Mouse (Mus musculus) testis, adult 2 months (tissue): ENCODE data around the gene Rps6ka1. TPM values are rescaled to one million over a fixed set of nuclear protein-coding genes. Genes with fewer than 3 reads are reported as not detected.

Experiments used
- H3K27ac ChIP-seq: fragments of 200-500 bp; 2 replicates; pipeline ENCODE4 v1.5.1; 2012; ENCODE audit warnings: low read depth, low read length; ENCODE audit not compliant: control insufficient read depth, insufficient read depth
- H3K27me3 ChIP-seq: fragments of 200-500 bp; 2 replicates; pipeline ENCODE4 v1.6.1; 2012; ENCODE audit warnings: mild to moderate bottlenecking, low read length, moderate library complexity; ENCODE audit not compliant: control insufficient read depth, insufficient read depth
- H3K36me3 ChIP-seq: fragments of 200-500 bp; 2 replicates; pipeline ENCODE4 v1.6.1; 2012; ENCODE audit warnings: mild to moderate bottlenecking, low read length; ENCODE audit not compliant: control insufficient read depth, insufficient read depth
- H3K4me1 ChIP-seq: fragments of 200-500 bp; 2 replicates; pipeline ENCODE4 v1.6.1; 2012; ENCODE audit warnings: low read length; ENCODE audit not compliant: control insufficient read depth, insufficient read depth
- H3K4me3 ChIP-seq: fragments of 200-500 bp; 2 replicates; pipeline ENCODE4 v1.5.1; 2012; ENCODE audit warnings: low read depth, mild to moderate bottlenecking, low read length, moderate library complexity, mixed read lengths; ENCODE audit not compliant: control insufficient read depth
- CTCF ChIP-seq: fragments of 200-500 bp; IDR thresholded peaks from 2 replicates; pipeline ENCODE4 v1.5.1; 2012; ENCODE audit warnings: low read depth, mild to moderate bottlenecking, inconsistent platforms, low read length, moderate library complexity; ENCODE audit not compliant: control insufficient read depth, insufficient read depth, insufficient replicate concordance
- POLR2A ChIP-seq: fragments of 200-500 bp; IDR thresholded peaks from 2 replicates; pipeline ENCODE4 v1.6.1; 2012; ENCODE audit warnings: low read depth, mild to moderate bottlenecking, inconsistent platforms, low read length, moderate library complexity; ENCODE audit not compliant: control insufficient read depth
- polyA plus RNA-seq: library from polyadenylated mRNA; depleted of rRNA; stranded (reverse); fragments of >200 nt; gene quantifications from 2 replicates; pipeline ENCODE4 v1.2.3, GENCODE M21; 2012

Rps6ka1 gene
- polyA plus RNA-seq, 1 experiment = 54.8 TPM

DNA sequence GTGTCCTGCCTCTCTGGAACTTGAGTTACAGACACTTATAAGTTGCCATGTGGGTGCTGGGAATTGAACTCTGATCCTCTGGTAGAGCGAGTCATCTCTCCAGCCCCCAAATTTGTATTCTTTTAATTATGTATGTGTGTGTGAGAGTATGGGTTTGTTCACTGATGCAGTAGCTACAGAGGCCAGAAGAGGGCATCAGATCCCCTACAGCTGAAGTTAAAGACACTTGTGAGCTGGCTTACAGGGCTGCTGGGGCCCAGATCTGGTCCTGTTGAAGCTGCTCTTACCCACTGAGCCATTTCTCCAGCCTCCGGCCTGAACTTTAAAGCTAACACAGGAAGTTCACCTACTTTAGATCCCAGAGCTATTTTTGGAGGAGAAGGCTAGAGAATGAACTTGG lies 14.9 kb upstream of the Rps6ka1 start:
- Histone ChIP-seq H3K4me3 (no peak overlapping the region), H3K27ac (no peak overlapping the region), H3K36me3 (no peaks in the 10 kb centered on the region), H3K27me3 (no peaks in the 10 kb centered on the region), H3K4me1 (no peaks in the 10 kb centered on the region)
- TF ChIP-seq POLR2A (no peak), CTCF (no peak)

DNA sequence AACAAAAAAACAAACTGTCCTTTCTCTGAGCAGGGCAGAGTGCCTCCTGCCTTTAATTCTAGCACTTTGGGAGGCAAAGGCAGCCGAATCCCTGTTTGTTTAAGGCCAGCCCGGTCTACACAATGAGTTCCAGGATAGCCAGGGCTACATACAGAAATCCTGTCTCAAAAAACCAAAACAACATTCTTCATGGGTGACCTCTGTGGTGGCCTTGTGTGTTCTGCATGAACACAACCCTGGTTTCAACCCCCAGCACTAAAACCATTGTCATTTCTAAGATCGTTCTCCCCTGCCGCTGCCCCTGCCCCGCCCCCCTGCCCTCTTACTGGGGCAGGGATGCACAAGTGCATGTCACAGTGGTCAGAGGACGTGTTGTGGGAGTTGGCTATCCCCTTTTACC lies 13.3 kb upstream of the Rps6ka1 start:
- H3K36me3 ChIP-seq = no peaks in the 10 kb centered on the region
- no peak overlapping the region for H3K4me3 ChIP-seq
- no peak overlapping the region for H3K27ac ChIP-seq
- H3K27me3 ChIP-seq = no peaks in the 10 kb centered on the region
- no peak for TF ChIP-seq POLR2A
- no peak for TF ChIP-seq CTCF
- H3K4me1 ChIP-seq = no peaks in the 10 kb centered on the region

DNA sequence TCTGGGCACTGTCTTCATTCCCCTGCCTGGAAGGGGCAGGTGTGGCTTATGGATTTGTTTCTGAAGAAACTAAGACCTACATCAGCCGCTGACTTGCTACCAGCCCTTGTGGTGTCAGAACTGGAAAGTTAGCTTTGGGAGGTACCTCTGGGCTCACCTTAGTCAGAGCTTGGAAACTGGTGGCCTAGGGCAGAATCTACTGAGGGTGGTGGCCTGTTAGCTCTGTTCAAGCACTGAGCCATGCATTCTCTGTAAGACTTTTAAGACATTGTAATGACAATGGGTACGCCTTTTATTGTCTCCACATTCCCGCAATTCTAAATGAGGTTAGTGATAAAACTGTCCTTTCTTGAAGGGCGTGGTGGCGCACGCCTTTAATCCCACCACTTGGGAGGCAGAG lies 12.8 kb upstream of the Rps6ka1 start:
- H3K4me1 ChIP-seq = no peaks in the 10 kb centered on the region
- H3K27me3 ChIP-seq = no peaks in the 10 kb centered on the region
- no peak for TF ChIP-seq POLR2A
- TF ChIP-seq CTCF = no peak
- no peak overlapping the region for H3K4me3 ChIP-seq
- H3K27ac ChIP-seq = no peak overlapping the region
- H3K36me3 ChIP-seq = no peaks in the 10 kb centered on the region

GRCm38 (mm10) chr4:133899241-133899800 lies 11.7 kb upstream of the Rps6ka1 start:
- no peaks in the 10 kb centered on the region for H3K27me3 ChIP-seq
- no peak overlapping the region for H3K4me3 ChIP-seq
- TF ChIP-seq CTCF = no peak
- no peak for TF ChIP-seq POLR2A
- no peak overlapping the region for H3K27ac ChIP-seq
- H3K36me3 ChIP-seq = no peaks in the 10 kb centered on the region
- no peaks in the 10 kb centered on the region for H3K4me1 ChIP-seq

- Histone ChIP-seq H3K36me3 (no peaks in the 10 kb centered on the region), H3K27me3 (no peaks in the 10 kb centered on the region), H3K4me3 (no peak overlapping the region), H3K4me1 (no peaks in the 10 kb centered on the region), H3K27ac (no peak overlapping the region)
- no peak for TF ChIP-seq POLR2A
- TF ChIP-seq CTCF = no peak
These were observed 10.6 kb upstream of the Rps6ka1 start for GRCm38 (mm10) chr4:133898151-133898550.

- Histone ChIP-seq H3K4me1 (no peaks in the 10 kb centered on the region), H3K27me3 (no peaks in the 10 kb centered on the region), H3K27ac (no peak overlapping the region), H3K36me3 (no peaks in the 10 kb centered on the region), H3K4me3 (no peak overlapping the region)
- no peak for TF ChIP-seq POLR2A
- TF ChIP-seq CTCF = no peak
These were observed 9.9 kb upstream of the Rps6ka1 start for GRCm38 (mm10) chr4:133897431-133897891.

GRCm38 (mm10) chr4:133896984-133897383 lies 9.4 kb upstream of the Rps6ka1 start:
- H3K27ac ChIP-seq = no peak overlapping the region

GRCm38 (mm10) chr4:133896002-133896401 lies 8.4 kb upstream of the Rps6ka1 start:
- Histone ChIP-seq H3K4me1 (no peaks in the 10 kb centered on the region), H3K4me3 (no peak overlapping the region), H3K36me3 (no peaks in the 10 kb centered on the region), H3K27ac (no peak overlapping the region), H3K27me3 (no peaks in the 10 kb centered on the region)
- no peak for TF ChIP-seq CTCF
- TF ChIP-seq POLR2A = no peak

More at GRCm38 (mm10) chr4:133896984-133897383, 9.4 kb upstream of the Rps6ka1 start:
- TF ChIP-seq CTCF = no peak
- no peak for TF ChIP-seq POLR2A
- Histone ChIP-seq H3K4me3 (no peak overlapping the region), H3K27me3 (no peaks in the 10 kb centered on the region), H3K36me3 (no peaks in the 10 kb centered on the region), H3K4me1 (no peaks in the 10 kb centered on the region)
